Mouse (Mus musculus): ENCODE data around the gene Bcl2. TPM values are rescaled to one million over a fixed set of nuclear protein-coding genes. Genes with fewer than 3 reads are reported as not detected.

Gene Bcl2
- total and polyA plus RNA-seq, 2 experiments from 2014 or later: 9.0 to 13.5 TPM

DNA sequence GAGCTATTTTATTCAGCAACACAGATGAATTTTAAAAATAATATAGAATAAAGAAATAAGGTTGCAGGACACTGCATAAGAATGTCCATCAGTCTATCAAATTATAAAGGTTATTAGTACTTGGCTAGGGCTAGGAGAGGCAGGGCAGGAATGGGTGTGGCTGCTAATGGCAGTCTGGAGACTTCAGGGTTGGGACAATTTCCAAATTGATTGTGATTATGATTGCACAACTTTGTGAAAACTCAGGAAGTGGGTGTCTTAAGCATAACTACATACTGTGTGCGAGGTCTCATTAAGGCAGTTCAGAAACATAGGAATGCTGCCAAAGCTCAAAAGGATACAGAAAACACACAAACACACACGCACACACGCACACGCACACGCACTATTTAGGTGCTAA, 37.9 kb upstream of the Bcl2 start:
- ATAC-seq (ENCODE audit: low FRiP score): no peak
- H3K36me3 ChIP-seq (ENCODE audit: insufficient read depth, low read length): peaks cover 19% of the 10 kb centered on the region
- no peak overlapping the region for H3K4me2 ChIP-seq (ENCODE audit: low read depth, low read length, poor library complexity, severe bottlenecking)
- TF ChIP-seq CTCF (IDR thresholded peaks at IDR 0.05): no peak
- WGBS: 95% methylated on average over 5 of the region's 5 CpGs
- H3K4me3 ChIP-seq (ENCODE audit: low read depth, low read length): no peak overlapping the region
- DNase-seq (ENCODE audit: low spot score): no peak
- H3K9me3 ChIP-seq (ENCODE audit: low read length): no peaks in the 10 kb centered on the region
- no peak overlapping the region for H3K27ac ChIP-seq (ENCODE audit: low read depth, low read length)
- H3K4me1 ChIP-seq (ENCODE audit: insufficient read depth, low read length): no peaks in the 10 kb centered on the region
- no peaks in the 10 kb centered on the region for H3K27me3 ChIP-seq (ENCODE audit: insufficient read depth, low read length)
- H3K9ac ChIP-seq (replicated peaks; ENCODE audit: low read length, poor library complexity, severe bottlenecking): no peak overlapping the region

GRCm38 (mm10) chr1:106750656-106751055, 36.6 kb upstream of the Bcl2 start:
- Histone ChIP-seq H3K4me2 (ENCODE audit: low read depth, low read length, poor library complexity, severe bottlenecking) (no peak overlapping the region), H3K4me1 (ENCODE audit: insufficient read depth, low read length) (no peaks in the 10 kb centered on the region), H3K27ac (ENCODE audit: low read depth, low read length) (no peak overlapping the region), H3K4me3 (ENCODE audit: low read depth, low read length) (no peak overlapping the region), H3K36me3 (ENCODE audit: insufficient read depth, low read length) (peaks cover 32% of the 10 kb centered on the region), H3K9me3 (ENCODE audit: low read length) (no peaks in the 10 kb centered on the region), H3K9ac (replicated peaks; ENCODE audit: low read length, poor library complexity, severe bottlenecking) (no peak overlapping the region), H3K27me3 (ENCODE audit: insufficient read depth, low read length) (no peaks in the 10 kb centered on the region)
- ATAC-seq (ENCODE audit: low FRiP score): no peak
- WGBS: 83% methylated on average over 1 of the region's 1 CpGs
- no peak for DNase-seq (ENCODE audit: low spot score)
- TF ChIP-seq CTCF (IDR thresholded peaks at IDR 0.05): no peak

GRCm38 (mm10) chr1:106748555-106749315, 34.7 kb upstream of the Bcl2 start:
- ATAC-seq (ENCODE audit: low FRiP score) (no peak), DNase-seq (ENCODE audit: low spot score) (no peak)
- H3K9me3 ChIP-seq (ENCODE audit: low read length): no peaks in the 10 kb centered on the region
- H3K4me1 ChIP-seq (ENCODE audit: insufficient read depth, low read length): no peaks in the 10 kb centered on the region
- H3K4me2 ChIP-seq (ENCODE audit: low read depth, low read length, poor library complexity, severe bottlenecking): no peak overlapping the region
- no peak overlapping the region for H3K4me3 ChIP-seq (ENCODE audit: low read depth, low read length)
- H3K9ac ChIP-seq (replicated peaks; ENCODE audit: low read length, poor library complexity, severe bottlenecking): no peak overlapping the region
- no peak for TF ChIP-seq CTCF (IDR thresholded peaks at IDR 0.05)
- H3K27ac ChIP-seq (ENCODE audit: low read depth, low read length): no peak overlapping the region
- 92% methylated on average over 6 of the region's 6 CpGs for WGBS
- H3K36me3 ChIP-seq (ENCODE audit: insufficient read depth, low read length): peaks cover 31% of the 10 kb centered on the region
- no peaks in the 10 kb centered on the region for H3K27me3 ChIP-seq (ENCODE audit: insufficient read depth, low read length)

GRCm38 (mm10) chr1:106742980-106743379, 28.9 kb upstream of the Bcl2 start:
- no peak overlapping the region for H3K27ac ChIP-seq (ENCODE audit: low read depth, low read length)
- no peak overlapping the region for H3K4me2 ChIP-seq (ENCODE audit: low read depth, low read length, poor library complexity, severe bottlenecking)
- no peak for ATAC-seq (ENCODE audit: low FRiP score)
- H3K4me3 ChIP-seq (ENCODE audit: low read depth, low read length): no peak overlapping the region
- H3K9me3 ChIP-seq (ENCODE audit: low read length): no peaks in the 10 kb centered on the region
- 89% methylated on average over 6 of the region's 6 CpGs for WGBS
- H3K27me3 ChIP-seq (ENCODE audit: insufficient read depth, low read length): no peaks in the 10 kb centered on the region
- DNase-seq (ENCODE audit: low spot score): no peak
- H3K36me3 ChIP-seq (ENCODE audit: insufficient read depth, low read length): peaks cover 33% of the 10 kb centered on the region
- H3K4me1 ChIP-seq (ENCODE audit: insufficient read depth, low read length): no peaks in the 10 kb centered on the region
- H3K9ac ChIP-seq (replicated peaks; ENCODE audit: low read length, poor library complexity, severe bottlenecking): no peak overlapping the region
- TF ChIP-seq CTCF (IDR thresholded peaks at IDR 0.05): no peak

DNA sequence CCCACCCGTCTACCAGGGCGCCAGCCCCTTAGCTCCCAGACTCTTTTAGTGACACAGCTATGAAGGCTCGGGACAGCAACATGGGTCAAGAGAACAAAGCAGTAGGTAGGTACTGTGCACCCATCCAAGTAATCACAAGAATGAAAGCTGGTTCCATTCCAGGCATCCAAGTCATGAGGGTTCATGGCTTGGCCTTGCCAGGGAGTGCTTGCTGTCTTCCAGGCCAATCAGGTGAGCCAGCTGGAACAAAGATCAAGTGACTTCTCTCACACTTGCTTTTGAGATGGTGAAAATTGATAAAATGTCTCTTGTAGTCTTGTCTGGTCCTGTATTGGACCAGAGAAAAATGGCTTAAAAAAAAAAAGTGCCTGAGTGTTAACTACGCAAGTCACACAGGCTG, 26.7 kb upstream of the Bcl2 start:
- Histone ChIP-seq H3K4me2 (ENCODE audit: low read depth, low read length, poor library complexity, severe bottlenecking) (no peak overlapping the region), H3K4me3 (ENCODE audit: low read depth, low read length) (no peak overlapping the region), H3K27ac (ENCODE audit: low read depth, low read length) (no peak overlapping the region), H3K36me3 (ENCODE audit: insufficient read depth, low read length) (peaks cover 20% of the 10 kb centered on the region), H3K9me3 (ENCODE audit: low read length) (no peaks in the 10 kb centered on the region), H3K9ac (replicated peaks; ENCODE audit: low read length, poor library complexity, severe bottlenecking) (no peak overlapping the region), H3K4me1 (ENCODE audit: insufficient read depth, low read length) (no peaks in the 10 kb centered on the region), H3K27me3 (ENCODE audit: insufficient read depth, low read length) (no peaks in the 10 kb centered on the region)
- ATAC-seq (ENCODE audit: low FRiP score) (no peak), DNase-seq (ENCODE audit: low spot score) (no peak)
- no peak for TF ChIP-seq CTCF (IDR thresholded peaks at IDR 0.05)
- 96% methylated on average over 4 of the region's 4 CpGs for WGBS

- H3K36me3 ChIP-seq (ENCODE audit: insufficient read depth, low read length): peaks cover 19% of the 10 kb centered on the region
- H3K9me3 ChIP-seq (ENCODE audit: low read length): no peaks in the 10 kb centered on the region
- no peak overlapping the region for H3K4me2 ChIP-seq (ENCODE audit: low read depth, low read length, poor library complexity, severe bottlenecking)
- H3K27me3 ChIP-seq (ENCODE audit: insufficient read depth, low read length): no peaks in the 10 kb centered on the region
- TF ChIP-seq CTCF (IDR thresholded peaks at IDR 0.05): no peak
- no peaks in the 10 kb centered on the region for H3K4me1 ChIP-seq (ENCODE audit: insufficient read depth, low read length)
- DNase-seq (ENCODE audit: low spot score) (no peak), ATAC-seq (ENCODE audit: low FRiP score) (no peak)
- no peak overlapping the region for H3K4me3 ChIP-seq (ENCODE audit: low read depth, low read length)
- H3K9ac ChIP-seq (replicated peaks; ENCODE audit: low read length, poor library complexity, severe bottlenecking): no peak overlapping the region
- WGBS: 92% methylated on average over 5 of the region's 5 CpGs
- H3K27ac ChIP-seq (ENCODE audit: low read depth, low read length): no peak overlapping the region
Observed at GRCm38 (mm10) chr1:106739810-106740209, 25.7 kb upstream of the Bcl2 start.

All from midbrain, postnatal 0 days (tissue).